Mouse (Mus musculus) right cerebral cortex, postnatal 10 days (tissue): Measurements from ENCODE around the gene Creb5.

ENCODE experiments used
- DNase-seq, 2 experiments: peaks; one replicate each; pipeline ENCODE4 v3.0.0; 2021; ENCODE audit warnings: low spot score in 2 of 2

Gene Creb5

DNA sequence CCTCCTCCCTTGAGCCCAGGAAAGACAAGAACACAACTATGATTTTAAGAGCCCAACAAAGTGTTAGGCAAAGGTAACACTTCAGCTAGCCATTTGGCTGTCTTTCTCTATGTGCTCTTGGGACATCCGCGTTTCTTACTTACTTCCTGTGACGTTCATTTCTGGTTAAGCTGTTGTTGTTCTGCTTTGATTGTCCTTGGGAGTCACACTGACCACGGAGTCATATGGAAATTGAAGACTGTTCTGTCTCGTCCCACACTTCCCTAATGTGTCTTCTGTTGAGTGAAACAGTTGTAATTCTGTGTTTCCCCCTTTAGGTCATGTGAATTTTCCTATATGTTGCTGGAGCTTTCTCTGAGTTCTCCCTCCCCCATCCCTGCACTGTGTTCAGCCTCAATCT is 305.2 kb downstream of the Creb5 start:
- DNase-seq = no peak

- no peak for DNase-seq
Measured at GRCm38 (mm10) chr6:53593603-53594002, 306.5 kb downstream of the Creb5 start.

DNA sequence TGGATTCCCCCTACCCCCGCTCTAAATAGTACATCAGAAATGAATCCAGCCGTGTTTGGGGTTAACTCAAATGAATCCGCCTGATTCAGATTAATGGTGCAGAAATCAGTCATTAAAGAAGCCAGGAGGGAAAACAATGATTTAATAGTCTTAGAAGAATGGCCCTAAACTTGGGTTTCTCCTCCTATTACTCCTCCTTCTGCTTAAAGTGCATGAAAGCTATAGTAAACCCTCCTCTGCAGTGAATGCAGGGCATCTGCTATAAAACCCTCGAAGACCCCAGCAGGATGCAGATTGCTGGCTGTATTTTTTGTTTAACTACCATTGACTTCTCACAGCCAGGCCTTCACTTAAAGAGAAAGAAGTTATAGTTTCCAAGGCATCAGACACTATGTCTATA is 307.2 kb downstream of the Creb5 start:
- no peak for DNase-seq

DNA sequence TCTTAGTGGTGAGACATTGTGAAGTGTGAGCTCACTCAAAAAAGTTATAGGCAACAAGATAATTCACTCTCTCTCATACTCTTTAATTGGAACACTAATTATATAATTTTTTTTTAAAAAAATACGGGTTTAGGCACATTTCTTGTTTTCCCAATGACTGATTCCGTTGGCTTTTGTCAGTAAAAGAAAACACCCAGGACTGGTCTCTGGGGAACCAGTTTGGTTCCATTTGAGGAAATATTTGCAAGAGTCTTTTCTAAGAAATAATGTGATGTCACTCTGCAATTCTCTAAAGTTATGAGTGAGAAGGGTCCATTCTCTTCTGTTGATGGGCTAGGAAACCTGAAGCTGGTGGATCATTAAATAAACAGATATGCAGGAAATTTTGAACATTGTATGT is 309.3 kb downstream of the Creb5 start:
- no peak for DNase-seq

- DNase-seq = no peak
Measured at GRCm38 (mm10) chr6:53603041-53603440, 316.0 kb downstream of the Creb5 start.

DNA sequence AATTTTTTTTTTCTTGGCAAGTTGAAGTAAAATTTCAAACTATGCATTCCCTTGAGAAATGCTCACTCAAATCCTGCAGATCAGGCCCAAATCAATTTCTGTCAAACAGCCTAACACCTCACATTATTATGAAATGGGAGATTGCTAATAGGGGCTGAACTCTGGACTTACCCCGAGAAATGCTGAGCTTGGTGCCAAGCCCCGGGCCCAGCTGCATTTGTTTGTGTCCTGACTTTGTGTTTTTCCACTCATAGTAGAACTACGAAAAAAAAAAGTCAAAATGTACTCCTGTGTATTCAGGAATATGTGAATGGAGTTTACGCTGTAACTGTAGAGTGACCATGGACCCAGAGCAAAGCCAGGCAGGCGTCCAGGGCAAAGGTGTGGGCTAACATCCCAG is 316.6 kb downstream of the Creb5 start:
- DNase-seq = no peak

DNA sequence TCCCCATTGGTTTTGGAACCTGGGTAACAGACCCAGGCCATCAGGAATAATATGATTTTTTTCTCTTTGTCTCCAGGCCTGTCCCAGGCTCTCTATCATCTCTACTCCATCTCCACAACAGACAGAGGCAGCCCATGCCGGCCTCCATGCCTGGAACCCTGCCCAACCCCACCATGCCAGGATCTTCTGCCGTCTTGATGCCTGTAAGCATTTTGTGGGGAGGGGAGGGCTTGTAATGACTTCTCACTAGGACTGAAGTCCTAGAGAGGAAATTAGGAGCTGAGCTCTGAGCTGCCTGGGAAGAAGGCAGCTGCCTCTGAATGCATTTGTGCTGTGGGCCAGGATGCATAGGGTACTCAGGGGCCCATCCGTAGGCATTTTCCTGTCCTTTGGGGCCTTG is 317.3 kb downstream of the Creb5 start:
- no peak for DNase-seq

DNA sequence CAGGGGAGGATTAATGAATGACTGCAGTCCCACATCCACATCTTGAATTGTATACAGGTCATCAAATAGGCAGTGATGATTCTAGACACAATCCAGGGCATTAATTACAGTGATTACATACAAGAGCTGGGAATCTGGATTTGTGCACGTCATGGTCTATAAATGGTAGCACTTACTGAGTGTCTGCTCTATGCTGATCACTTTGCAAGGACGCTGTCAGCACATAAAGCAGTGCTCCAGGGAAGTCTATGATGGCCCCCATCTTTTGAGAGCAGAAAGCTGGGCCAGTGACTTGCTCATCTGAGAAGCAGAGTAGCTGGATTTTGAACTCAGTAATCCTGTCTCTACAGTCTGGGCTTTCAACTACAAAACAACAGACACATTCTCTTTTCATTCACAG is 318.1 kb downstream of the Creb5 start:
- DNase-seq = no peak

- no peak for DNase-seq
Measured at GRCm38 (mm10) chr6:53611451-53611945, 324.4 kb downstream of the Creb5 start.

GRCm38 (mm10) chr6:53612681-53613080 is 325.6 kb downstream of the Creb5 start:
- DNase-seq = no peak

DNA sequence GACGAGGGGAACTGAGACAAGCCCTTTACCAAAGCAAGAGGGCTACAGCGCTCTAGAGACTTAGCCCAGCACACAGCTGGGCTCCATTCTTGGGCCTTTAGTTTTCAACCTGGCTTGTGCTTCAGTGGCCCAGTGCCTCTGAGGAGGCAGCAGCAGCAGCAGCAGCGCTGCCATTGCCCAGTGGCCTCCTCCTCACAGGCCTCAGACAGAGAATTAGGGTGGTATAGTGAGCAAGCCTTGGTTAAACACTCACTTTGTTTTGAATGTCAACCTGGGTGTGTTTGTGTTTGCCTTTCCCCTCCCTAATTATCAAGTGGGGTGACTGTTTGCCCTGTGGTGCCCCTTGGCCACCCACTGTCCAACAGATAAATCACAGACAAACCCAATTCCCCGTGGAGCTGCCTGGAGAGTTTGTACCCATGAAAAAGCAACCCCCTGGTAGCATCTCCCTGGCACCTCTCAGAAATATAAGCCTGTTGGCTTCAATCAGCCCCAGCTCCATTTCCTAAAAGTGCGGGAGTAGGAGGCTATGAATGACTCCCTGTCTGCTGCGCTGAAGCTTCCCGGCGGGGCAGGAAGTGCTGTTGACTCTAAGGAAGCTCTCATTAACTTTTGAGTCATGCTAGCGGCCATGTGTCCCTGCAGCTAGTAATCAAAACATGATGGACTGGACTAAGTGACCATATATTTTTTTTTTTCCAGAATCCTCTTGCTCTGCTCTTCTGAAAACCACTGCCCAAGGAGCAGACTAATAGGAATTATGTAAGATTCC is 328.6 kb downstream of the Creb5 start:
- DNase-seq = no peak

GRCm38 (mm10) chr6:53618164-53618563 is 331.1 kb downstream of the Creb5 start:
- no peak for DNase-seq

GRCm38 (mm10) chr6:53619676-53620075 is 332.6 kb downstream of the Creb5 start:
- DNase-seq = no peak

DNA sequence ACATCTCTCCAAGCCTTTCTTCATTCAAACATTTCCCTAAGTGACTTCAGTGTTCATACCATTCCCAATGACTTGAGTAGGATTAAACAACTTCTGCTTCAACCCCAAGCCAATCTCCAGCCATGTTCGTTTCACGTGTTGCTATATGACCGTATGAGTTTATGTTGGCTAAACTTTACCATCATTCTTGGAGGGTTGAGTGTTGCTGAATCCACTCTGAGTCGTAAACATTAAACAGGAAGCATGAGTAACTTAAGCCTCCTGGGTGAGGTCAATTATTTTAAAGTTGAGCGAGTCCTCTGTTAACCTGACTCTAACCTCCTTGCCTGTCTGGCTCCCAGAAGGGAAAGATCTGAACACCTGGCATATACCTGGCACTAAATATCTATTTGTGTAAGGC is 334.2 kb downstream of the Creb5 start:
- no peak for DNase-seq

DNA sequence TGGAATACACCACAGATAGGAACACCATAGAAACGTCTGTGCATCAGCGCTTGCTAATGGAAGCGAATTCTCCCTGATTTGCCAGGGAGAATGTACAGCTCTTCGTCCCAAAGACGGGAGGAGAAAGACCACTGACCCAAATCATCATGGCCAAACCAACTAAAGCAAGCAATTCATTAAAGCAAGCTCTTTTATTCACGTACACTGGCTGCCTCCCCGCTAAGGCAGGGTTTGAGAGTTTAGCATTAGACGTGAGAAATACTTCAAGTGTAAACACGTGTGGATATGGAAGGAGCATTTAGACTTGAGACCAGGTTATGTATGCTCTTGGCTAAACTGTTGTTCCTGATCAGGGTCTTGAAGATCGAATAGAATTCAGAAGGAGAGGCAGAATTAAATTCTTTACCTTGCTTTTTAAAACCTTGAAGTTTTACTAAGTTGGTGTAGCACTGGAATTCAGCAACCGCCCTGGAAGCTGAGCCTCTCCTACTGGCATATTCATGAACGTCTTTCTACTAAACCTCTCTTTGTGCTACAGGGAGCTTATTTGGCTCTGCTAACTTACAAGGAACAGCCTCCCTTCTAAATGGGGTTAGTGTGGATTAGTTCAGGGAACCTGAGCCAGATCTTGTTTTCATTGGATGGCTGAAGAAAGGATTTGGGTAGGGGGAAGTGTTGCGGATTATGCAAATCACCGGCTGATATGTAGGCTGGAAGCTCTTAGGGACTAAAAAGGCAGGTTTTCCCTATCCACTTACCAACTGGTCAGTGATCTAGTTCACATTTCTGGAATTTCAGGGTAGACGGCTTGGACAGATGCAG is 337.6 kb downstream of the Creb5 start:
- DNase-seq = peak in 1 of 2 experiments; percentile 31

DNA sequence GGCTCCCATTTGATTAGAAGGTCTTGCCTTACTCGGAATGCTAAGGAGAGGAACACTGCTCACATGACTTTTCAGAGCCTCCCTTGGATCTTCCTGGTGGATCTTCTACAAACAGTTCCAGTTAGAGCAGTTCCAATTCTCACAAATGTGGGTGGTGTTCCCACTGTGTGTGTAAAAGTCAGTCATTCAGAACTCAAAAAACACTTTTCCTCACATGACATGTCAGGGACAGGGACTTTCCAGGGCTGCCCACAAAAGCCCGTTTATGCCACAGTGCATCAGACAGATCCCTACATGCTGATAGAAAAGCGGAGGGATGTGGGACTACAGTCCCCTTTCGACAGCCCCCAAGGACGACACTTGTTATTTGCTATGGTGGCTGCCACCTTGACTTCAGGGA is 339.0 kb downstream of the Creb5 start:
- DNase-seq = no peak

DNA sequence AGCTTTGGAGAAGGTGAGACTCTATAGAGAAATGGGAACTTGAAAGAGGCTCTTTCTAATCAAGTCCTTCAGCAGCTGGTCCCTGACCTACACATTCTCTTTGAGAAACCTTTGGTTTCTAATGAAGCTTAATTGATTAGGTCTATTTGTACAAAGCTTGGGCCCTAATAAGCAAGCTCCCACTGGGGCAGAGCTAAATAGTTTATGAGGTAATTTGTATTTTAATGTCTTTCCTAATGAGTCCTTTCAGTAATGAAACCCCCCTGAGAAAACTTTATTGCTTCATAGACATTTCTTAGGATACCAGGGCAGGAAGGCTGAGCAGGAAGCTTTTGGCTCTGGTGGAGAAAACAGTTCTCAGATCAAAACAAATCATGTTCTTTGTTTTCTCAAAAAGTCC is 341.6 kb downstream of the Creb5 start:
- DNase-seq = no peak

GRCm38 (mm10) chr6:53635453-53635852 is 348.4 kb downstream of the Creb5 start:
- no peak for DNase-seq

DNA sequence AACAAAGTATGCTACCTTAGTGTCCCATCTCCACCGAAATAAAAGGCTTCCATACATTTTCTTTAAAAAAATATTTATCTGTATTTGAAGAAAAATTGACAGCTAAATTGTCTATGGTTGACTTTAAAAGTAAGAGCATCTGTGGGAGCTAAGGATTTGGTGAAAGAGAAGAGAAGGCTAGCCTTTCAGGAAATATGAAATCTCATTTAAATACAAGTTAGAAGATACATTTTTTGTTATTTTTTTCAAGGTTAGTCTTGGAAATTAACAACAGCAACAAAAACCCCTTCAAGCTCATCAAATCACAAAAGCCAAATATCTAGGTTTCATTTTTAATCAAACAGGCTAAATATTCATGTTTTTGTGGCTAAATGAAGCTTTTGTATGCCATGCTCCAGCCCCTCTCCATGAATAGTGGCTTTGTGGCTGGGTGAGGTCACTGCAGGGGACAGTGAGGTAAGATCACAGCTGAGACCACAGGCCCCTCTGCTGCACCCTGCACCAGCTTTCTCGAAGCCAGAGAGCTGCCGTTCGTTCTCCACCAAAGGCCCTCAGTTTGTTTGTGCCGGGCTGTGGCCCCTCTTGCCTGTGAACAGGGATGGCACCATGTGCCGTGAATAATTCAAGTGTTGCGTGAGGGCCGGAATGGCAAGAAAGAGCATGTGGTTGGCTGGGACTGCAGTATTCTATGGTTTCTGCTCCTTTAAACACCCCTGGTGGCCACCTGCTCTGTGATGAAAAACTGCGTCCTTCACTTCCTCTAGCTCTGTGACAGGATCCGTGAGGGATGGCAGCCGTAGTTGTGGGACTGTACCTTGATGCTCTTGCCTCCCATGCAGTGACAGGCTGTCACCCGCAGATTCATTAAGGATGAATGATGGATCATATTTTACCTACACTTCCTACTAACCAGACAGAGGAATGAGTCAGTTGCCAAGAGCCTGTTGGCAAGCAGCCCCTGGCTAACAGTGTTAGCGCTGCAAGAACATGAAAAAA is 350.6 kb downstream of the Creb5 start:
- DNase-seq = peak; percentile 50 to 54

DNA sequence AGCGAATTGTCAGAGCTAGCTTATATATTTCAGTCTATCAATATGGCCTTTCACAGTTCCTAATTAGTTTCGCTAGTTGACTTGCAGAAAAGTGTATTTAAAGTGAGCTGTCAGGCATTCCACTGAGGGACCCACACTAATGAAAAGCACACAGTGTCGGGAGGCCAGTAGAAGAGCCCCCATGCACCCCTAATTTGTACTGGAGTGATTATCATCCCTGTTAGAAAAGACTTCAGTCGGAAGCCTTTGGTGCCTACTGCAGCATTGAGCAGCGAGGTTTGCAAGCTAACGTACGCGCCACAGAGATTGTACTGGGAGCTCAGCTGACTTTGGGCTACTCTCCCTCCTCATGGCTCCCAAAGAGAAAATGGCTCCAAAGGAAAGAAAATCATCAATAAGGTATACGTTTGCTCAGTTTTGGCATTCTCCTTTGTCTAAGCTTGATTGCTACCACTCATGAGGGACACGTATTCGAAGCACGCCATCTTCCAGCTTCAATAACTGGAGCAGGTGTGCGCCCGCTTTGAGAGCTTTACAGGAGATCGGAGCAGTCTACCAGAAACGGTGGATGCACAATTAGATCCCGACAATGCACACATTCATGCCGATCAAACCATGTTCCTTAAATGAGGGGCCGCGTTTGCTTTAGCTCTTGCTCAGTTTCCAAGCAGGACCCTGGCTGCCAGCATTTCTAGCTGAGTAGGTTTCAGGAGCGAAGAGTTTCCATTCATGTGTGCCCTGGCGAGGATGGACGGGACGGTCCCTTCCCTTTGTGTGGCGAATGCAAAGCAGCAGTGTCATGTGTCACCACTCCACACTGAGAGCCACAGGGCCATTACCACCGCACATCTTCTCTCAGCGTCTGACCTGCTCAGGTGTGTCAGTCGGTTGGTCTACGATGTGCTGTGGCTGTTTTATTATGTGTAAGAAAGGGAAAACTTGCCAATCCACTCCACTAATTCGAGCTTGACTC is 354.8 kb downstream of the Creb5 start:
- no peak for DNase-seq
